In the genomic region with DNA sequence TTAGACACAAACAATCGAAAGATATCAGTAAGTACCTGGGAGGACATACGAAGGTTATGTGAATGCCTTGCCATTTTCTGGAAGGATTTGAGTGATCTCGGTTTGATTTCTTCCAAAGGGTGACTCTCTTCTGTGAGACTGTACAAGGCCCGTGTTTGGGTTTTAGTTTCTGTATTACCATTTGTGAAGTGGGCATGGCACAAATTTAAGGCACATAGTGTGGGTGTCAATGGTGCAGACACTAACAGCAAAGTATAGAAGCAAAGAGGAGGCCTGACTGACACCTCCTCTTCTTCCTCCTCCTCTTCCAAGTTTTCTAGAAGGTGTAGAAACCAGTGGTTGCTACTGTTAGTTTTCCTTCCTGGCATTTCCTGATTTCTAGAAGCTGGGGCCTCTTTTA, we compare ENCODE assay signal across 36 mouse cellular contexts. TPM values are rescaled to one million over a fixed set of nuclear protein-coding genes. Genes with fewer than 3 reads are reported as not detected.
"Had no signal": no experiment of that assay in that cellular context is flagged by ENCODE, and none has a peak within 500 bp of the region (broad histone marks: within the 10 kb centered on the region; RNA-seq: fewer than 3 reads in every experiment).

No protein-coding gene starts in this region.

- H3K27me3 ChIP-seq: limb, embryonic 12.5 days; limb, embryonic 15.5 days; liver, embryonic 12.5 days; liver, embryonic 13.5 days; liver, embryonic 15.5 days; lung, embryonic 15.5 days; megakaryocyte, embryonic 14.5 days; midbrain, embryonic 12.5 days; midbrain, embryonic 13.5 days; neural tube, embryonic 12.5 days; neural tube, embryonic 13.5 days had no signal

- H3K27ac ChIP-seq: limb, embryonic 10.5 days; limb, embryonic 12.5 days; limb, embryonic 13.5 days; limb, embryonic 15.5 days; liver, embryonic 12.5 days; liver, embryonic 13.5 days; liver, embryonic 14.5 days; liver, embryonic 15.5 days; lung, embryonic 15.5 days; macrophage; midbrain, embryonic 10.5 days; midbrain, embryonic 12.5 days; midbrain, embryonic 13.5 days; neural tube, embryonic 12.5 days; neural tube, embryonic 13.5 days had no signal

- ATAC-seq: liver, embryonic 12.5 days; liver, postnatal 0 days; lung, postnatal 0 days; midbrain, embryonic 13.5 days; midbrain, embryonic 16.5 days had no signal

- DNase-seq: left cerebral cortex, postnatal 4 days; liver; liver, embryonic 13.5 days; liver, postnatal 0 days; lung, adult 18-20 months; lung, adult 2 months; lung, embryonic 14.5 days; lung, postnatal 10 days; lung, postnatal 14 days; lung, postnatal 36 days; lung, postnatal 4 days; midbrain, embryonic 14.5 days had no signal

- H3K4me2 ChIP-seq: limb, embryonic 12.5 days; limb, embryonic 13.5 days; limb, embryonic 15.5 days; liver, embryonic 11.5 days; liver, embryonic 12.5 days; liver, embryonic 13.5 days; liver, embryonic 15.5 days; lung, embryonic 14.5 days; lung, embryonic 15.5 days; midbrain, embryonic 12.5 days; midbrain, embryonic 13.5 days; neural tube, embryonic 12.5 days; neural tube, embryonic 13.5 days had no signal

- H3K4me3 ChIP-seq: limb, embryonic 10.5 days; limb, embryonic 12.5 days; limb, embryonic 13.5 days; limb, embryonic 15.5 days; liver, embryonic 12.5 days; liver, embryonic 13.5 days; liver, embryonic 15.5 days; lung, embryonic 15.5 days; megakaryocyte, embryonic 14.5 days; midbrain, embryonic 10.5 days; midbrain, embryonic 12.5 days; midbrain, embryonic 13.5 days; myocyte; neural tube, embryonic 12.5 days; neural tube, embryonic 13.5 days had no signal

- H3K4me1 ChIP-seq: limb, embryonic 15.5 days; liver, embryonic 12.5 days; liver, embryonic 13.5 days; liver, embryonic 15.5 days; megakaryocyte, embryonic 14.5 days had no signal

- H3K9me3 ChIP-seq: limb, embryonic 10.5 days; limb, embryonic 12.5 days; limb, embryonic 13.5 days; limb, embryonic 15.5 days; liver, embryonic 12.5 days; liver, embryonic 13.5 days; liver, embryonic 15.5 days; lung, embryonic 15.5 days; megakaryocyte, embryonic 14.5 days; midbrain, embryonic 10.5 days; midbrain, embryonic 12.5 days; midbrain, embryonic 13.5 days; neural tube, embryonic 12.5 days; neural tube, embryonic 13.5 days had no signal

- H3K9ac ChIP-seq: limb, embryonic 12.5 days; limb, embryonic 13.5 days; limb, embryonic 15.5 days; liver, embryonic 12.5 days; liver, embryonic 13.5 days; liver, embryonic 14.5 days; liver, embryonic 15.5 days; liver, postnatal 0 days; lung, embryonic 14.5 days; lung, embryonic 15.5 days; midbrain, embryonic 12.5 days; midbrain, embryonic 13.5 days; neural tube, embryonic 12.5 days; neural tube, embryonic 13.5 days had no signal

- H3K36me3 ChIP-seq: limb, embryonic 10.5 days; limb, embryonic 12.5 days; limb, embryonic 13.5 days; limb, embryonic 15.5 days; liver, embryonic 12.5 days; liver, embryonic 13.5 days; liver, embryonic 15.5 days; lung, embryonic 15.5 days; midbrain, embryonic 10.5 days; midbrain, embryonic 12.5 days; midbrain, embryonic 13.5 days; neural tube, embryonic 12.5 days; neural tube, embryonic 13.5 days had no signal

RNA-seq across cellular contexts. Expression of a gene that starts 16.3 kb away (rescaled TPM):
- total RNA-seq: megakaryocyte progenitor cell, adult 5-6 weeks; megakaryocyte-erythroid progenitor cell, adult 5-6 weeks; monocyte, adult 5-6 weeks had no signal
- polyA plus RNA-seq: macrophage had no signal

RNA-seq across cellular contexts. Expression of a gene that starts 53.4 kb away (rescaled TPM):
- total RNA-seq: megakaryocyte, adult 5-6 weeks; monocyte, adult 5-6 weeks had no signal
- polyA plus RNA-seq: liver, adult 2 months; macrophage had no signal
